Mouse (Mus musculus) stomach, postnatal 0 days (tissue): ENCODE data around the gene Hs3st3b1.

Experiments used
- CTCF ChIP-seq: IDR thresholded peaks from 2 replicates; pipeline ENCODE4 v1.5.1; 2016; ENCODE audit warnings: antibody characterized with exemption, low read depth, mild to moderate bottlenecking, moderate library complexity
- EP300 ChIP-seq: optimal IDR thresholded peaks from 2 replicates; pipeline ENCODE3; 2016; ENCODE audit warnings: antibody characterized with exemption

GRCm38 (mm10) chr11:63883385-63883784 lies 38.7 kb downstream of the Hs3st3b1 start:
- TF ChIP-seq CTCF (no peak), EP300 (no peak)
